Mouse (Mus musculus) CD8-positive naive resting alpha-beta T cell, adult 2 months (primary cell): Measurements from ENCODE around the gene Gm3278.
"Not testable (repeated sequence)": the region's sequence is repeated elsewhere in the genome, so short reads cannot be mapped to it uniquely, and the experiment has no call there.

Experiments
- DNase-seq, 2 experiments: peaks; one replicate each; pipeline ENCODE4 v3.0.0; 2022; ENCODE audit warnings: low read depth in 2 of 2, low spot score in 2 of 2

The Gm3278 gene

GRCm38 (mm10) chr14:4892116-4892515 is at the start of gene Gm3278:
TSS of gene Gm3278 (plus strand) at chr14:4892416.
- DNase-seq = not testable (repeated sequence)

DNA sequence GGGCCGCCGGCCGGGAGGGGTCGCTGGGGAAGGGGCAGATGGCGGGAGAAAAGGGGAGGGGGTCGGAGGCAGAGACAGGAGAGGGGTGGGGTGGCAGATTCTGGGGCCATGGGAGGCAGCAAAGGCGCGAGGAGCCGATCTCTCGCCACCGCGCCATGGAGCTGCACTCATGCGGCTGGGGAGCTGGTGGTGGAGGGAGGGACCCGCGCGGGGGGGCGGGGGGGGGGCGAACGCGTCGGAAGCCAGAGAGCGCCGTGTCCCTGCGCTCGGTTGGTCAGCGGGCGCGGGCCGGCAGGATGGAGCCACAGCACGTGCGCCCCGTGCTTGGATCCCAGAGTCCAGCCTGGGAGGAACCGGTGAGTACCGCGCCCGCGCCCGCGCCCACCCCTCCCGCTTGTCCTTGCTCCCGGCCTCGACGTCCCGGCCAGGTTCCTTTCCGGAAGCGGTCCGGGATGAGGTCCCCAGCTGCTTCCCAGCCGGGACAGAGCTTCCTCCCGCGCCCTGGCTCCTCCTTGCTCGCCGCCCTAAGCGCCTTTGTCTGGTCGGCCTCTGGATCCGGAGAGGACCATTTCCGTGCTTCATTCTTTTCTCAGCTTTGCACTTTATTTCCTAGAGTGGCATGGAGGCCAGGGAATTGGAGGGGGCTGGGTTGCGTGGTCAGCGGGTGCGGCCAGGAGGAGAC is 36.8 kb upstream of the Gm3278 start, which contains the start of gene Gm3264:
TSS of gene Gm3264 (plus strand) at position 278 of the 682 bp plus-strand sequence.
- DNase-seq = not testable (repeated sequence)
